Mouse (Mus musculus): ENCODE data around the gene Lypla2. TPM values are rescaled to one million over a fixed set of nuclear protein-coding genes. Genes with fewer than 3 reads are reported as not detected.

The Lypla2 gene
- total RNA-seq, 2 experiments from 2014 or later, result 28.9 to 29.2 TPM

DNA sequence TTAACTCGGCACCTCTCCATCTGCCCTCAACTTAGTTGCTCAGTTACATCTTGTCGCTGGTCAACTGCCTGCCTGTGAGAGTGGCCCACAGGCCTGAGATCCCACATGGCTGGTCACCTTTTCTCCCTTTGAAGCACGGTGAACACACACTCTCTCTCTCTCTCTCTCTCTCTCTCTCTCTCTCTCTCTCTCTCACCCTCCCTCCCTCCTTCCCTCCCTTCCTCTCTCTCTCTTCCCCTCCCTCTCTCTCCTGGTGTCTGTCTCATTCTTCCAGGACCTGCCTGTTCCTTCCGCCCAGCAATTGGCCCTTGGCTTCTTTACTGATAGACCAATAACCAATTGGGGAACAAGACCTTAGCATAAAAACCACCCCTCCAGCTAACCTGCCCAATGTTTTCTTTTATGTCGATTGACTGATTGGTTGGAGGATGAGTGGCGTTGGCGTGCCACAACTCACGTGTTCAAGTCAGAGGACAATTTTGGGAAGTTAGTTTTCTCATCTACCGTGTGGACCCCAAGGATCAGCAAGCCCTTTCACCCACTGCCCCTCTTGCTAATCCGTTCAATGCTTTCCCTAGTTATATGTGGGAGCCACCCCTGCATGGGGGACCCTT, 46.1 kb downstream of the Lypla2 start:
- no peak for DNase-seq

GRCm38 (mm10) chr4:135925341-135925740, 47.1 kb downstream of the Lypla2 start:
- intact Hi-C loops (cut with DNase I; ENCODE audit: low total_unique reads), result no loop called here
- no peak for DNase-seq

More for the DNA sequence above, 46.1 kb downstream of the Lypla2 start:
- intact Hi-C loops (cut with DNase I; ENCODE audit: low total_unique reads), result no loop called here

DNA sequence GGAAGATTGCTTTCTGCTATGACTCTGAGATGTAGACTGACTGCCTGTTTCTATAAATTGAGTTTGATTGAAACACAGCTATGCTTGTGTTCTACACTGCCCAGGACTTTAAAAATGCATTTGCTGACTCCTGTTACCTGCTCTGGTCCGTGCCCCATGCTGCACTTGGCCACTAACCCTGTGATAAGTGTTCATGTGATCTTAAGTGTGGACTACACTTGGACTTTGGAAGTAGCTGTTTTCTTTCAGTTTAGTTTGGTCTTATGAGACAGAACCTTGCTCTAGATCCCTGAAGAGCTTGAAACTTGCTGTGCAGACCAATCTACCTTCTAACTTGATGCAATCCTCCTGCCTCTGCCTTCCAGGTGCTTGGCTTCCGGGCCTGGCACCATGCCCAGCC, 48.0 kb downstream of the Lypla2 start:
- intact Hi-C loops (cut with DNase I; ENCODE audit: low total_unique reads), result no loop called here
- DNase-seq, result no peak

DNA sequence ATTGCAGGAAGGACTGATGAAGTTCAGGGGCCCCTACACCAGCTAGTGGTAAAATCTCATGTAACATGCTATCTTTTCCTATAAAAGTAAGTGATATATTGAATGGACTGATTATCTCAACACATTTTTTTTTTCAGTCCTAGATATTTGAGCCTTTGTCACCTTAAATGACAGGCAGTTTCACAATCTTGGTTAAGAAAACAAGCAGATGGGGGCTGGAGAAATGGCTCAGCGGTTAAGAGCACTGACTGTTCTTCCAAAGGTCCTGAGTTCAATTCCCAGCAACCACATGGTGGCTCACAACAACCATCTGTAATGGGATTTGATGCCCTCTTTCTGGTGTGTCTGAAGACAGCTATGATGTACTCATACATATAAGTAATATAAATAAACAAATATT, 50.2 kb downstream of the Lypla2 start:
- no peak for DNase-seq
- intact Hi-C loops (cut with DNase I; ENCODE audit: low total_unique reads), result no loop called here

GRCm38 (mm10) chr4:135921257-135922120, 50.9 kb downstream of the Lypla2 start:
- intact Hi-C loops (cut with DNase I; ENCODE audit: low total_unique reads), result no loop called here
- no peak for DNase-seq

- intact Hi-C loops (cut with DNase I; ENCODE audit: low total_unique reads), result no loop called here
- DNase-seq, result peak; percentile 94
These were observed 51.9 kb downstream of the Lypla2 start, which contains the start of gene Fuca1 for GRCm38 (mm10) chr4:135920304-135921241. Gene Fuca1, plus strand, starts transcription at chr4:135920735.

DNA sequence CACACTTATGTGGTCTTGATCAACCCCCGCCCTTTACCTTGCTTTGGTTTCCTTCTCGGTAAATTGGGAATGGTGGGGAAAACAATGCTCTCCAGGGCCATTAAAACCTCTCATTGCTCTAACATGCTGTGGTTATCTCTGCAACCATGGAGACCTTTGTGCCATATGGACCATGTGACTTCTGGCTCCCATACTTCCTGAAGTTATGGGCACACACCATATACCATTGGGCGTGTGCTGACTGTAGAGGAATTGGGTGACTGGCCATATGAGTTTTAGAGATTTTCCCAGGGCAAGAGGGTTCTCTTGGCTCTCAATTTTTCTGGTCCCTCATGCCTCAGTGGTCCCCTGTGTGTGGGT, 53.2 kb downstream of the Lypla2 start:
- no peak for DNase-seq
- intact Hi-C loops (cut with DNase I; ENCODE audit: low total_unique reads), result no loop called here

GRCm38 (mm10) chr4:135918635-135919279, 53.7 kb downstream of the Lypla2 start:
- intact Hi-C loops (cut with DNase I; ENCODE audit: low total_unique reads), result no loop called here
- no peak for DNase-seq

Other genes with a start within 250 kb of the Lypla2 start
- gene Il22ra1, start 244.5 kb downstream of the Lypla2 start, total RNA-seq (2021), result under 1 TPM; 0.13 to 0.49 TPM
- 10 to 100 TPM; 36.6 to 76.7 TPM for gene Myom3, start 212.9 kb downstream of the Lypla2 start, total RNA-seq (2021)
- gene Srsf10, start 116.9 kb downstream of the Lypla2 start, total RNA-seq (2021), result 10 to 100 TPM; 30.9 to 33.0 TPM
- gene Pnrc2, start 98.8 kb downstream of the Lypla2 start, total RNA-seq (2021), result 10 to 100 TPM; 44.3 to 59.3 TPM
- gene Cnr2, start 77.2 kb downstream of the Lypla2 start, total RNA-seq (2021), result under 1 TPM; 0.47 to 0.60 TPM
- gene Fuca1, start 51.9 kb downstream of the Lypla2 start, total RNA-seq (2021), result 10 to 100 TPM; 20.6 to 27.8 TPM
- gene Hmgcl, start 26.2 kb downstream of the Lypla2 start, total RNA-seq (2021), result 10 to 100 TPM; 47.2 to 56.6 TPM
- 1 to 10 TPM; 1.2 to 2.1 TPM for gene Gale, start 8.9 kb downstream of the Lypla2 start, total RNA-seq (2021)
- 10 to 100 TPM; 20.4 to 21.4 TPM for gene Pithd1, start 14.6 kb upstream of the Lypla2 start, total RNA-seq (2021)
- gene Eloa, start 49.1 kb upstream of the Lypla2 start, total RNA-seq (2021), result 10 to 100 TPM; 46.2 to 46.7 TPM
- 100 to 1,000 TPM; 298 to 342 TPM for gene Rpl11, start 80.8 kb upstream of the Lypla2 start, total RNA-seq (2021)
- gene Id3, start 170.9 kb upstream of the Lypla2 start, total RNA-seq (2021), result 10 to 100 TPM; 28.4 to 28.7 TPM
- 1 to 10 TPM; 4.0 to 6.5 TPM for gene E2f2, start 199.8 kb upstream of the Lypla2 start, total RNA-seq (2021)
- 1 to 10 TPM; 4.0 to 5.9 TPM for gene Asap3, start 233.7 kb upstream of the Lypla2 start, total RNA-seq (2021)

Data from gastrocnemius, postnatal 14 days (tissue).